Mouse (Mus musculus) liver, embryonic 12.5 days (tissue): ENCODE data around the gene Adgrl1. TPM values are rescaled to one million over a fixed set of nuclear protein-coding genes. Genes with fewer than 3 reads are reported as not detected.

Experiments used
- ATAC-seq: fragments of 200-750 bp; cut with Nextera tagmentation; 2 replicates; pipeline ENCODE4 v1.8.0; 2017; ENCODE audit warnings: moderate number of reproducible peaks, mild to moderate bottlenecking, moderate library complexity
- H3K27ac ChIP-seq: fragments of 300-500 bp; sonication (generic); 2 replicates; pipeline ENCODE4 v1.5.1; 2016; ENCODE audit warnings: mild to moderate bottlenecking
- H3K27me3 ChIP-seq: fragments of 300-500 bp; sonication (generic); replicated peaks from 2 replicates; pipeline ENCODE4 v1.6.1; 2016; ENCODE audit warnings: mild to moderate bottlenecking, moderate library complexity
- H3K36me3 ChIP-seq: fragments of 300-500 bp; sonication (generic); 2 replicates; pipeline ENCODE4 v1.6.1; 2016; ENCODE audit warnings: mild to moderate bottlenecking, moderate library complexity
- H3K4me1 ChIP-seq: fragments of 300-500 bp; sonication (generic); 2 replicates; pipeline ENCODE4 v1.6.1; 2016
- H3K4me2 ChIP-seq: fragments of 300-500 bp; sonication (generic); 2 replicates; pipeline ENCODE4 v1.6.1; 2016; ENCODE audit warnings: mild to moderate bottlenecking, moderate library complexity
- H3K4me3 ChIP-seq: fragments of 300-500 bp; sonication (generic); 2 replicates; pipeline ENCODE4 v1.5.1; 2016; ENCODE audit warnings: mild to moderate bottlenecking, moderate library complexity
- H3K9ac ChIP-seq: fragments of 300-500 bp; sonication (generic); 2 replicates; pipeline ENCODE4 v1.6.1; 2016; ENCODE audit warnings: mild to moderate bottlenecking, moderate library complexity
- H3K9me3 ChIP-seq: fragments of 300-500 bp; sonication (generic); replicated peaks from 2 replicates; pipeline ENCODE4 v1.6.1; 2016; ENCODE audit warnings: mild to moderate bottlenecking, moderate library complexity
- WGBS: fragments of 180-500 bp; shearing (Covaris S2); methylation state at CpG from one replicate; pipeline ENCODE4 v1.1.7; 2016; ENCODE audit not compliant: insufficient replicate concordance; 5-methylcytosine and 5-hydroxymethylcytosine counted together
- polyA plus RNA-seq: library from polyadenylated mRNA; unstranded; fragments of >200 nt; fragmentation: Nextera tagmentation; extraction: Ambion mirVana; gene quantifications from 2 replicates; pipeline ENCODE4 v1.2.1, GENCODE M21; 2016

Gene Adgrl1
- polyA plus RNA-seq, 1 experiment from 2014 or later = 5.3 TPM

DNA sequence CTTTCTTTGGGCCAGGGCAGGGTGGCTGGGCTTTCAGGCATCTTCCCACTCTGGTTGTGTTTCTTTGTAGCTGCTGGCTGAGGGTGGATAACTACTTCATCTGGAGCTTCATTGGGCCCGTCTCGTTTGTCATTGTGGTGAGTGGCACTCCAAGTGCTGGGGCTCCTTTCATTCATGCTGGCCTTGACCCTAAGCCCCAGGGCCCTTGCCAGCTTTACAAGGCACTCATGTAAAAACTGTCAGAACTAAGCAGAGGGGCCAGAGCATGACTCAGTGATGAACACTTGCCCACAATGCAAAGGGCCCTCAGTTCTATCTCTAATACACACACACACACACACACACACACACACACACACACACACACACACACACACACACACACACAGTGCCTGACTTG is 35.1 kb downstream of the Adgrl1 start:
- WGBS = 76% methylated on average over 2 of the region's 2 CpGs
- H3K36me3 ChIP-seq = peaks cover 93% of the 10 kb centered on the region
- no peaks in the 10 kb centered on the region for H3K9me3 ChIP-seq
- H3K4me1 ChIP-seq = no peaks in the 10 kb centered on the region
- H3K4me2 ChIP-seq = no peak overlapping the region
- no peak overlapping the region for H3K9ac ChIP-seq
- no peak overlapping the region for H3K4me3 ChIP-seq
- H3K27ac ChIP-seq = no peak overlapping the region
- H3K27me3 ChIP-seq = no peaks in the 10 kb centered on the region
- no peak for ATAC-seq

DNA sequence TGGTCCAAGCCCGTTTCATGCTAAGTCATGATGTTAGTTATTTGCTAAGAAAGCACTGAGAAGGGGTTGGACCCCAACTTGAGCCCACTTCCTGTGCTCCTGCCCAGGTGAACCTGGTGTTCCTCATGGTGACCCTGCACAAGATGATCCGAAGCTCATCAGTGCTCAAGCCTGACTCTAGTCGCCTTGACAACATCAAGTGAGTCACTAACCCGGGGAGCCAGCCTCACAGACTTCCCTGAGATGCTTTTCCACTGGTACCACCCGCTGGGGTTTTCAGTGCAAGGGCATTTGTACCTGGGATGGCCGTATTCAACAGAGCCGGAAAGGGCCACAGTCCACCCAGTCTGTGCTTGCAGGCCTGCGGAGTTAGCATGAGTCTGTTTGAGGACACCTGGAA is 35.5 kb downstream of the Adgrl1 start:
- Histone ChIP-seq H3K4me3 (no peak overlapping the region), H3K27ac (no peak overlapping the region), H3K27me3 (no peaks in the 10 kb centered on the region), H3K4me2 (no peak overlapping the region), H3K36me3 (peaks cover 92% of the 10 kb centered on the region), H3K9me3 (no peaks in the 10 kb centered on the region), H3K9ac (no peak overlapping the region), H3K4me1 (no peaks in the 10 kb centered on the region)
- no peak for ATAC-seq
- WGBS = 80% methylated on average over 8 of the region's 8 CpGs

DNA sequence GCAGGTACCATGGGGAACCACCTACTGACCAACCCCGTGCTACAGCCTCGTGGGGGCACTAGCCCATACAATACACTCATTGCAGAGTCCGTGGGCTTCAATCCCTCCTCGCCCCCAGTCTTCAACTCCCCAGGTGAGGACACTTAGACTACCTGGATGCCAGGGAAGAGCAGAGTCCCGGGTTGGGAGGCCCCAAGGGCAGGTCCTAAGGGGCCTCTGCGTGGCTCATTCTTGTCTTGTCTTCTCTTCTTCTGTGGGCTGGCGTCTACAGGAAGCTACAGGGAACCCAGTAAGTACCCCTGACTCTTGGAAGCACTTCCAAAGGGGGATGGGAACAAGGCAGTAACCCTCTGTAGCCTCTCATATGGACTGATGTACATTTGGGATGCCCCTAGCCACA is 37.7 kb downstream of the Adgrl1 start:
- Histone ChIP-seq H3K4me1 (no peaks in the 10 kb centered on the region), H3K9ac (no peak overlapping the region), H3K27me3 (no peaks in the 10 kb centered on the region; the same call in 1 of the 2 replicates), H3K36me3 (peaks cover 70% of the 10 kb centered on the region), H3K9me3 (no peaks in the 10 kb centered on the region), H3K4me2 (no peak overlapping the region), H3K4me3 (no peak overlapping the region), H3K27ac (no peak overlapping the region)
- WGBS = 76% methylated on average over 7 of the region's 7 CpGs
- no peak for ATAC-seq

DNA sequence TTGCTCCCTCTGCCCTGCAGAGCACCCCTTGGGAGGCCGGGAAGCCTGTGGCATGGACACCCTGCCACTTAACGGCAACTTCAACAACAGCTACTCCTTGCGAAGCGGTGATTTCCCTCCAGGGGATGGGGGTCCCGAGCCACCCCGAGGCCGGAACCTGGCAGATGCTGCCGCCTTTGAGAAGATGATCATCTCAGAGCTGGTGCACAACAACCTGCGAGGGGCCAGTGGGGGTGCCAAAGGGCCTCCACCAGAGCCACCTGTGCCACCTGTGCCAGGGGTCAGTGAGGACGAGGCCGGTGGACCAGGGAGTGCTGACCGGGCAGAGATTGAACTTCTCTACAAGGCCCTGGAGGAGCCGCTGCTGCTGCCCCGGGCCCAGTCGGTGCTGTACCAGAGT is 38.4 kb downstream of the Adgrl1 start:
- Histone ChIP-seq H3K4me3 (no peak overlapping the region), H3K27ac (no peak overlapping the region), H3K27me3 (no peaks in the 10 kb centered on the region; the same call in 1 of the 2 replicates), H3K9me3 (no peaks in the 10 kb centered on the region), H3K36me3 (peaks cover 64% of the 10 kb centered on the region), H3K9ac (no peak overlapping the region), H3K4me2 (no peak overlapping the region), H3K4me1 (no peaks in the 10 kb centered on the region)
- no peak for ATAC-seq
- 80% methylated on average over 15 of the region's 15 CpGs for WGBS

DNA sequence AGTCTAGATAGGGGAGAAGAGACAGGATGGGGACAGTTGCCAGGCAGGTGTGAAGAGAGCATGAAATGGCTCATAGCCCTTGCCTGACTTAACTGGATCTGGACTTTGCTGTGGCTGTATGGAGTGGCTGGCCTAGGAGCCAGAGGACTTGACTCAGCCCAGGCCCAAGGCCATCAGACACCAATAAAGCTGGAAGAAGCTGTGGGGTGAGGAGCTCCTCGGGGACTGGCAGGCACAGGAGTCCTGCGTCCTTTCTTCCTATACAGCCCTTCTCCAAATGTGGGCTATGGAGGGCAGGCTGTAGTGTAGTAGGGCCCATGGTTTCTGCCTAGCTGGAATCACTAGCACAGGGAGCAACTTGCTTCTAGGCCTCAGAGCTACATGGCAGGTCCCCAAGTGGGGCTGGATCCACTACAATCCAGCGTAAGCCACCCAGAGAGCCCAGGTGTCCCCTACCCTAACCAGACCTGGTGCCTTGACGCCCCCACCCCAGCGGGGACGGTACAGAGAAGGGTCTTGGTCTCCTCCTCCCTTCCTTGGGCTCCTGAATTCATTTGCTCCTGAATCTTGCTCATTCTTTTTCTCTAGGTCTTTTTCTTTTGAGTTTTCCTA is 41.3 kb downstream of the Adgrl1 start:
- Histone ChIP-seq H3K27me3 (no peaks in the 10 kb centered on the region; the same call in 1 of the 2 replicates), H3K36me3 (peaks cover 35% of the 10 kb centered on the region), H3K9ac (no peak overlapping the region), H3K27ac (no peak overlapping the region), H3K4me3 (no peak overlapping the region), H3K9me3 (no peaks in the 10 kb centered on the region), H3K4me2 (no peak overlapping the region), H3K4me1 (no peaks in the 10 kb centered on the region)
- 63% methylated on average over 6 of the region's 6 CpGs for WGBS
- no peak for ATAC-seq

DNA sequence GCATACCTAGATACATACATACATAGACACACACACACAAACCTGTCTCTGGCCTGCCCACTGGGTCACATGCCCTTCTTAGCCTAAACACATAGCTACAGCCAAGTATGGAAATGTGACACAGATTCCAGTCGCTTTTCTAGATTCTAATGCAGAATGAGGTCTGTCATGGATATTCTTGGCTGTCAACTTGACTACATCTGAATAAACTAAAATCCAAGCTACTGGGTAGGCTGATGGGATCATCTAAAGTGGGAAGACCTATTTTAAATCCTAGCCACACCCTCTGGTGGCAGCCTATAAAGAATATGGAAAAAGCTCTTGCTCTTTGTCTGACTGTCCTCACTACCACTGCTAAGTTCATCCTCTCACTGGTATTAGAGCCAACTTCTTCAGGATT is 42.5 kb downstream of the Adgrl1 start:
- 60% methylated on average over 1 of the region's 1 CpGs for WGBS
- Histone ChIP-seq H3K9me3 (no peaks in the 10 kb centered on the region), H3K4me2 (no peak overlapping the region), H3K4me1 (no peaks in the 10 kb centered on the region), H3K4me3 (no peak overlapping the region), H3K27me3 (peaks cover under 1% of the 10 kb centered on the region; the same call in 1 of the 2 replicates), H3K27ac (no peak overlapping the region), H3K36me3 (peaks cover 23% of the 10 kb centered on the region), H3K9ac (no peak overlapping the region)
- ATAC-seq = no peak

DNA sequence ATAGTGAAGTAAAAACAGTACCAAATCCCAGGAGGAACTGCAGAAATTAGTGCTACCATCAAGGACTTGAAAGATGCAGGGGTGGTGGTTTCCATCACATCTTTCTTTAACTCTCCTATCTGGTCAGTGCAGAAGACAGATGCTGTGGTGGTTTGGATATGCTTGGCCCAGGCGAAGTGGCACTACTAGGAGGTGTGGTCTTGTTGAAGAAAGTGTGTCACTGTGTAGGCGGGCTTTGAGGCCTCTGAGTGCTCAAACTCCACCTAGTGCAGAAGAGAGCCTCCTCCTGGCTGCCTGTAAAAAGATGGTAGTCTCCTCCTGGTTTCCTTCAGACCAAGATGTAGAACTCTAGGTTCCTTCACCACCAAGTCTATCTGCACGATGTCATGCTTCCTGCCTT is 45.6 kb downstream of the Adgrl1 start:
- Histone ChIP-seq H3K4me2 (no peak overlapping the region), H3K36me3 (no peaks in the 10 kb centered on the region), H3K4me1 (no peaks in the 10 kb centered on the region), H3K9ac (no peak overlapping the region), H3K9me3 (no peaks in the 10 kb centered on the region), H3K27ac (no peak overlapping the region), H3K4me3 (no peak overlapping the region), H3K27me3 (peaks cover 10% of the 10 kb centered on the region; the same call in 1 of the 2 replicates)
- ATAC-seq = no peak
- WGBS = 25% methylated on average over 3 of the region's 3 CpGs

DNA sequence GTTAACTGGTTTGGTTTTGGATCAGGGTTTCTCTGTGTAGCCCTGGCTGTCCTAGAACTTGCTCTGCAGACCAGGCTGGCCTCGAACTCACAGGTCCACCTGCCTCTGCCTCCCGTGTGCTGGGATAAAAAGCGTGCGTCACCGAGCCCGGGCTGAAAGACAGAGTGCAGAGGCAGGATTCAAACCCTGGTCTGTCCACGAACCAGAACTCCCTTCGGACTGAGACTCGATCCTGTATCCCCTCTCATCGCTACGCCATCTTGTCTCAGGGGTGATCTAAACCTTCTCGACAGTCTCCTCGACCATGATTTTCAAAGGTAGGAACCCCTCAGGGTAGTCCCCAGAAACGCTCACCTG is 54.8 kb downstream of the Adgrl1 start:
- WGBS = 2% methylated on average over 14 of the region's 14 CpGs
- Histone ChIP-seq H3K9me3 (no peaks in the 10 kb centered on the region), H3K27ac (no peak overlapping the region), H3K4me2 (peak overlapping the region; percentile 94), H3K36me3 (peaks cover 18% of the 10 kb centered on the region), H3K27me3 (peaks cover 9% of the 10 kb centered on the region; the same call in 1 of the 2 replicates), H3K4me1 (peaks cover 31% of the 10 kb centered on the region), H3K4me3 (peak overlapping the region; percentile 85), H3K9ac (peak overlapping the region; percentile 18; the same call in 1 of the 2 replicates)
- ATAC-seq = no peak

DNA sequence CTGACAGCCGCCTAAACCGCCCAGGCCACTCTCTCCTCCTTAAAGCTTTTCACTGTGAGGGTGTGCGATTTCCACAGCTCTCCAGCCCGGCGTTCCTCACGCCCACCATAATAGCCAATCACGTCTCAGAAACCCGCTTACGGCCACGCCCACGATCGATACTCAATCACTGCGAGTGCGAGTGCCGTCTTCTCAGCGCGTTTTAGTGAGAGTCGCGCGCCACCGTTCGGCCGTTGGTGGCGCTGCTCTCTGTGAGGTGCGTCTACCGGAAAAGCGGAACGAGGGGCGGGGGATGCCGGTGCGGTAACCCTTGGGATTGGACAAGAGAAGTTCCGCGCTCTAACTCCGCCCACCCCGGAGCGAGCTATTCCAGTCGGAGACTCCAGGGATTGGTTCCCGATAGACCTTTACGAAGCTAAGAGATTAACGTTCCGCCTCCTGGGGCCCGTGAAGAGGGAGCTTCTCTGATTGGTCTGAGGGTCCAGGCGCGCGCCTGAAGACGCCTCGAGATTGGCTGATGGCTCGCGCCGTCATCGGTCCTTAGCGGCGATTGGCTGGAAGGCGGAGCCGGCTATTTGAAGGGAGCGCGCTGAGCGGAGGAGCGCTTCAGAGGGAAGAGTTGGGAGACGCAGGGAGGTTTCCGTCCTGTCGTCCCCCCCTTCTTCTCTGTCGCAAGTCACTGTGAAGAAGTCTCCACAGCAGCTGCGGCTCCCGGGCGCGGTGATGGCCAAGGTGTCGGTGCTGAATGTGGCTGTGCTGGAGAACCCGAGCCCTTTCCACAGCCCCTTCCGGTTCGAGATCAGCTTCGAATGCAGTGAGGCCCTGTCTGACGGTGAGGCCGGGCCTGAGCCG is 55.4 kb downstream of the Adgrl1 start, which contains the start of the genes Gm10644 and Asf1b:
Gm10644 (minus strand) TSS at position 100 of the 852 bp plus-strand sequence.
Asf1b (plus strand) TSS at position 402 of the 852 bp plus-strand sequence.
- peak; percentile 99 for ATAC-seq
- Histone ChIP-seq H3K4me2 (peak within 1 kb of the TSS; percentile 94), H3K9ac (peak within 1 kb of the TSS; percentile 85), H3K9me3 (no peaks in the 10 kb centered on the region), H3K27ac (peak within 1 kb of the TSS; percentile 78), H3K4me3 (peak within 1 kb of the TSS; percentile 85), H3K27me3 (0 out of 2 replicates have a peak, but pooled peaks cover 9% of the 10 kb centered on the region), H3K4me1 (peaks cover 31% of the 10 kb centered on the region), H3K36me3 (peaks cover 24% of the 10 kb centered on the region)
- WGBS = under 1% methylated on average over 75 of the region's 75 CpGs

DNA sequence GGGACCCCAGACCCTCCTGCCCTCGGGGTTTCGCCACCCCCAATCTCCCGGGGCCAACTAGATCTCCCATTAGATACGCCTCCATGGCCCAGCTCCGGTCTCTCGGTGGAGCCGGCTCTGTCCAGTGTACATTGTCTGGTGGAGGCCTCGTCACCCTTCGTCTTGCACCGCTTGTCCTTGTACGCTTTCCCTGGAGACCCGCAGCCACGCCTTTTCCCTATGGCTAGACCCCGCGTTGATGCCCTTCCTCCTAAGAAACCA is 56.0 kb downstream of the Adgrl1 start:
- Histone ChIP-seq H3K9me3 (no peaks in the 10 kb centered on the region), H3K27me3 (0 out of 2 replicates have a peak, but pooled peaks cover 9% of the 10 kb centered on the region), H3K36me3 (peaks cover 29% of the 10 kb centered on the region), H3K9ac (peak overlapping the region; percentile 85), H3K4me2 (peak overlapping the region; percentile 94), H3K27ac (peak overlapping the region; percentile 78), H3K4me3 (peak overlapping the region; percentile 85), H3K4me1 (peaks cover 31% of the 10 kb centered on the region)
- ATAC-seq = no peak
- WGBS = 2% methylated on average over 15 of the region's 15 CpGs

DNA sequence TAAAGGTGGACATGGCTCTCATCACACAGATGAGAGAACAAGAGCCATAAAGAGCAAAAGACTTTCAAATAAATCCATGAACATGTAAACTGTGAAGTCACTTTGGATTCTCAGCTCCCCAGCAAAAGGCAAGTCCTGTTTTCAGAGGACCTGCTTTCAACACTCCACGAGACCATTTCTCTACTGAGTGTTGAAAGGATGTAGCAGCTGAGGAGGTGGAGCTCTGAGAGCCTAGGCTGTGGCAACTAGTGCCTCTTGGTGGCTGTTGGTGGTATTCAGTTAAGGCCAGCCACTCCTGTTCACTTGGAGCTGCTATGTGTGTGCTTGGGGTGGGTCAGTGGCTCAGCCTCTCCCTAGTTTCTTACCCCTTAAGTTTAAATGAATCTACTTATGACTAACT is 56.9 kb downstream of the Adgrl1 start:
- Histone ChIP-seq H3K36me3 (peaks cover 29% of the 10 kb centered on the region), H3K27ac (peak overlapping the region; percentile 78; the same call in 1 of the 2 replicates), H3K4me3 (peak overlapping the region; percentile 85), H3K4me1 (peaks cover 31% of the 10 kb centered on the region), H3K9ac (peak overlapping the region; percentile 85), H3K27me3 (0 out of 2 replicates have a peak, but pooled peaks cover 9% of the 10 kb centered on the region), H3K9me3 (no peaks in the 10 kb centered on the region), H3K4me2 (peak overlapping the region; percentile 94)
- WGBS = 29% methylated on average over 1 of the region's 1 CpGs
- ATAC-seq = no peak

DNA sequence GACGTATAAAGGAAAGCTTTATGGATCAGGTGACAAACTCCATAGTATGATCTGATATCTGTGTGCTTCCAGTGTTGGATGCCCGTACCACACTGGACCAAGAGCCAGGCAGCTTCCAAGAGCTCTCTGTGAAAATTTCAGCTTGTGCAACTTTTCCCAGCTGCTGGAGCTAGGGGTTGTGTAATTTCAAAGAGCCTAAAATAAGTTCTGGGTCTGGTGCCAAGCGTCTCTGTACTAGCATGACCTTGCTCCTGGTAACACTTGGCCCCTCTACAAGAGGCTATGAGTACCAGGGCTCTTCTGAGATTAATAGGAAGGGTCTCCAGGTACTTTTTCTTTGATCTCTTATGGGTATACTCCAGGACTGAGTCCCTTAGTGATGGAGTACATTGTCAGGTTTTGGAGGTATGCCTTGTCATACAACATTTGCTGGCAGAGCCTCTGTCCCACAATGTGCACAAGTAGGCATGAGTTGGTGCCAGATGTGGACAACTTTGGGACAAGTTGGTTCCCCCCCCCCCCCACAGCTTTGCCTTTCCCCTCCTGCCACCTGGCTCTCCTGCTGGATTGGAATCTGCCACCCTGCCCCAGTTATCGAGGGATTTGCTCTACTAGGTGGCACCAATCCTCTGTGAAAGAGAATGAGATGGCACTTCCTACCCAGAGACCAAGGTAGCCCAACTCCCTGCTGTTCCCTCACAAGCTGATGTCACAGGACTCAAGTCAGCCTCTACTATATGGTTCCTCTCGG is 64.3 kb downstream of the Adgrl1 start:
- ATAC-seq = no peak
- Histone ChIP-seq H3K27ac (no peak overlapping the region), H3K4me2 (no peak overlapping the region), H3K4me1 (no peaks in the 10 kb centered on the region), H3K27me3 (no peaks in the 10 kb centered on the region), H3K9me3 (no peaks in the 10 kb centered on the region), H3K9ac (no peak overlapping the region), H3K36me3 (peaks cover 79% of the 10 kb centered on the region), H3K4me3 (no peak overlapping the region)
- WGBS = 83% methylated on average over 5 of the region's 5 CpGs
